Mouse (Mus musculus): ENCODE measurements at regions not wholly inside any gene's neighbourhood (a gene's known extent, or its start where the extent isn't known, plus 50 kb on each side); places are given as distances from the start of the nearest gene placed in this dataset.

DNA sequence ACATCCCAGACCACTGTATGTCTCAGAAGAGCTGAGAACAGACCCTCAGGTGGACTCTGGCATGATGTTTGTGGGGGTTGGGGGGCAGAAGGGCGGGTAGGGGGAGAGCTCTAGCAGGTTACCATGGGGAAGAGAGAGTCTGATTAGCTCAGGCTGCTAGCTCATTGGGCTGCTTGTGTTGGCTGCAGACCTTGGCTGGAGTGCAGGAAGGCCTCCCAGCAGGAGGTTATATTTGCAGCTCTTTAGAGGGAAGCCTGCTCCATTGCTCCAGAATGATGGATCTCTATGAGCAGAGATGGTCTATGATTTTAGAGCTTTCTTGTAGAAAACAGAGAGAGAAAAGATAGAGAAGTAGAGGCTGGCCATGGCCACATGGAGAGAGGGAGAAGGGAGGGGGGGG lies 268.4 kb upstream of the Nrxn1 start:
- TF ChIP-seq CTCF (IDR thresholded peaks at IDR 0.05; ENCODE audit: low read depth, low read length) = no peak
- no peak for TF ChIP-seq EP300 (IDR thresholded peaks at IDR 0.05; ENCODE audit: insufficient read depth, low read depth, low read length)
- TF ChIP-seq POLR2A (IDR thresholded peaks at IDR 0.05; ENCODE audit: insufficient read depth, low read length) = no peak
- Histone ChIP-seq H3K27me3 (ENCODE audit: control insufficient read depth, insufficient read depth, low read length, poor library complexity, severe bottlenecking) (no peaks in the 10 kb centered on the region), H3K27ac (ENCODE audit: insufficient read depth, low read length) (no peak overlapping the region), H3K9ac (ENCODE audit: low read depth, poor library complexity, severe bottlenecking) (no peak overlapping the region), H3K4me1 (ENCODE audit: control insufficient read depth, insufficient read depth, low read length) (no peaks in the 10 kb centered on the region), H3K4me3 (ENCODE audit: low read depth, low read length) (no peak overlapping the region), H3K36me3 (ENCODE audit: control insufficient read depth, insufficient read depth, low read length, poor library complexity, severe bottlenecking) (no peaks in the 10 kb centered on the region), H3K9me3 (replicated peaks; ENCODE audit: control insufficient read depth, insufficient read depth, low read length, poor library complexity, severe bottlenecking) (no peaks in the 10 kb centered on the region)

- no peaks in the 10 kb centered on the region for H3K27me3 ChIP-seq (ENCODE audit: control insufficient read depth, insufficient read depth, low read length, poor library complexity, severe bottlenecking)
- no peak overlapping the region for H3K9ac ChIP-seq (ENCODE audit: low read depth, poor library complexity, severe bottlenecking)
- H3K9me3 ChIP-seq (replicated peaks; ENCODE audit: control insufficient read depth, insufficient read depth, low read length, poor library complexity, severe bottlenecking) = no peaks in the 10 kb centered on the region
- TF ChIP-seq EP300 (IDR thresholded peaks at IDR 0.05; ENCODE audit: insufficient read depth, low read depth, low read length) (no peak), POLR2A (IDR thresholded peaks at IDR 0.05; ENCODE audit: insufficient read depth, low read length) (no peak), CTCF (IDR thresholded peaks at IDR 0.05; ENCODE audit: low read depth, low read length) (no peak)
- H3K27ac ChIP-seq (ENCODE audit: insufficient read depth, low read length) = no peak overlapping the region
- no peaks in the 10 kb centered on the region for H3K36me3 ChIP-seq (ENCODE audit: control insufficient read depth, insufficient read depth, low read length, poor library complexity, severe bottlenecking)
- no peak overlapping the region for H3K4me3 ChIP-seq (ENCODE audit: low read depth, low read length)
- no peaks in the 10 kb centered on the region for H3K4me1 ChIP-seq (ENCODE audit: control insufficient read depth, insufficient read depth, low read length)
Measured at GRCm38 (mm10) chr17:91352107-91352506, 259.2 kb upstream of the Nrxn1 start.

DNA sequence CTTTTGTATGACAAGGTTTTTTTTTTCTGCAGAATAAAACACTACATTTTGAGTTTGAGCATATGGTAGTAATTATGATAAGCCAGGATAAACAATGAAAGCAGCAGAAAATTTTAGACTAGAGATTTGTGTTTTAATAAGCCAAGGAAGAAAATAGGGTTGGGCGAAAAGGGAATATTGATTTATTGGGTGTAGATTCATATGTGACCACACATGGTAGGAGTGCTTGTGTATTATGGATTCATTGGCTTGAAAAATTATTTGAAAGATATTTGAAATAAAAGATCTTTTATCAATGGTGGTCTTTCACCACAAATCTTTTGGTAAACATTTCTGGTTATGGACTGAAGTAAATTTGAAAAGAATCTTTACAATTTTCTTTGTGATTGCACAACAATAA lies 244.0 kb upstream of the Nrxn1 start:
- Histone ChIP-seq H3K4me1 (ENCODE audit: control insufficient read depth, insufficient read depth, low read length) (no peaks in the 10 kb centered on the region), H3K4me3 (ENCODE audit: low read depth, low read length) (no peak overlapping the region), H3K27ac (ENCODE audit: insufficient read depth, low read length) (no peak overlapping the region), H3K9me3 (replicated peaks; ENCODE audit: control insufficient read depth, insufficient read depth, low read length, poor library complexity, severe bottlenecking) (no peaks in the 10 kb centered on the region), H3K9ac (ENCODE audit: low read depth, poor library complexity, severe bottlenecking) (no peak overlapping the region), H3K36me3 (ENCODE audit: control insufficient read depth, insufficient read depth, low read length, poor library complexity, severe bottlenecking) (no peaks in the 10 kb centered on the region), H3K27me3 (ENCODE audit: control insufficient read depth, insufficient read depth, low read length, poor library complexity, severe bottlenecking) (no peaks in the 10 kb centered on the region)
- TF ChIP-seq CTCF (IDR thresholded peaks at IDR 0.05; ENCODE audit: low read depth, low read length) (no peak), POLR2A (IDR thresholded peaks at IDR 0.05; ENCODE audit: insufficient read depth, low read length) (no peak), EP300 (IDR thresholded peaks at IDR 0.05; ENCODE audit: insufficient read depth, low read depth, low read length) (no peak)

- no peak for TF ChIP-seq CTCF (IDR thresholded peaks at IDR 0.05; ENCODE audit: low read depth, low read length)
- no peak for TF ChIP-seq EP300 (IDR thresholded peaks at IDR 0.05; ENCODE audit: insufficient read depth, low read depth, low read length)
- no peak for TF ChIP-seq POLR2A (IDR thresholded peaks at IDR 0.05; ENCODE audit: insufficient read depth, low read length)
Measured at GRCm38 (mm10) chr17:91333790-91334189, 240.9 kb upstream of the Nrxn1 start.

DNA sequence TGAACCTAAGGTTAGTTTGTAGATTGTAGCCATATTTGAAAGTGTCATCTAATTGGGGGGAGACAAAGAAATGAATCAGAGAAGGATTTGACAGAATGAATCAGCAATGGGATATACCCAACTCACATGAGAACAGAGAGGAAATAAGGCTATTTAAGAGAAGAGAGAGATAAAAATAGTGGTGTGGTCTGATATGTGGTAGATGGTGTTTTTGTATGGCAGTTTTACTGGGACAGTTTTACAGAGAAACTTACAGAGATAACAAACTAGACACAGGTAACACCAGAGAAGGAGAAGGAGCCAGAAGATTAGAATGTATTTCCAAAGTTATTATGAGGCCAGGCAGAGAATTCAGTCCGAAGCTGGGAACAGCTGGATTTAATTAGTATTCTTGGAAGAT lies 240.3 kb upstream of the Nrxn1 start:
- TF ChIP-seq POLR2A (IDR thresholded peaks at IDR 0.05; ENCODE audit: insufficient read depth, low read length) = no peak
- no peak for TF ChIP-seq EP300 (IDR thresholded peaks at IDR 0.05; ENCODE audit: insufficient read depth, low read depth, low read length)
- TF ChIP-seq CTCF (IDR thresholded peaks at IDR 0.05; ENCODE audit: low read depth, low read length) = no peak
- Histone ChIP-seq H3K27me3 (ENCODE audit: control insufficient read depth, insufficient read depth, low read length, poor library complexity, severe bottlenecking) (no peaks in the 10 kb centered on the region), H3K27ac (ENCODE audit: insufficient read depth, low read length) (no peak overlapping the region), H3K4me1 (ENCODE audit: control insufficient read depth, insufficient read depth, low read length) (no peaks in the 10 kb centered on the region), H3K36me3 (ENCODE audit: control insufficient read depth, insufficient read depth, low read length, poor library complexity, severe bottlenecking) (no peaks in the 10 kb centered on the region), H3K4me3 (ENCODE audit: low read depth, low read length) (no peak overlapping the region), H3K9me3 (replicated peaks; ENCODE audit: control insufficient read depth, insufficient read depth, low read length, poor library complexity, severe bottlenecking) (no peaks in the 10 kb centered on the region), H3K9ac (ENCODE audit: low read depth, poor library complexity, severe bottlenecking) (no peak overlapping the region)

More at GRCm38 (mm10) chr17:91333790-91334189, 240.9 kb upstream of the Nrxn1 start:
- H3K9me3 ChIP-seq (replicated peaks; ENCODE audit: control insufficient read depth, insufficient read depth, low read length, poor library complexity, severe bottlenecking) = no peaks in the 10 kb centered on the region
- no peak overlapping the region for H3K9ac ChIP-seq (ENCODE audit: low read depth, poor library complexity, severe bottlenecking)
- no peak overlapping the region for H3K4me3 ChIP-seq (ENCODE audit: low read depth, low read length)
- no peaks in the 10 kb centered on the region for H3K36me3 ChIP-seq (ENCODE audit: control insufficient read depth, insufficient read depth, low read length, poor library complexity, severe bottlenecking)
- H3K27me3 ChIP-seq (ENCODE audit: control insufficient read depth, insufficient read depth, low read length, poor library complexity, severe bottlenecking) = no peaks in the 10 kb centered on the region
- H3K4me1 ChIP-seq (ENCODE audit: control insufficient read depth, insufficient read depth, low read length) = no peaks in the 10 kb centered on the region
- no peak overlapping the region for H3K27ac ChIP-seq (ENCODE audit: insufficient read depth, low read length)

DNA sequence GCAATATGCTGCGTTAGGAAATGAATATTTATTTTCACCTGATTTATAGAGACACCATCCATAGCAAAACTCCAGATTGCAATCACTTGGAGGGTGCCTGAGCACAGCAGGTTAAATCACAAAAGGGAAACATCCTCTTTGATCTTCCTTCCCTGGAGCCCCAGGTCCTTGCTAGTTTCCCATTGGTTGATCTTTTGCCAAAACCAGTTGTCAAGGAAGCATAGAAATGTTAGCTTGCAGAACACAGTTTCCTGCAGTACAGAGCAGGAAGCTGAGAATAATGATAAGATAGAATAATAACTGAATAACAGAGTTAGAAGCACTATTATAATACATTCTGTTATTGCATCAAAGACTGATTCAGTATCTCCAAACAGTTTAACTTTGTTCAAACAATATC lies 231.5 kb upstream of the Nrxn1 start:
- Histone ChIP-seq H3K9ac (ENCODE audit: low read depth, poor library complexity, severe bottlenecking) (no peak overlapping the region), H3K27ac (ENCODE audit: insufficient read depth, low read length) (no peak overlapping the region), H3K4me1 (ENCODE audit: control insufficient read depth, insufficient read depth, low read length) (no peaks in the 10 kb centered on the region), H3K9me3 (replicated peaks; ENCODE audit: control insufficient read depth, insufficient read depth, low read length, poor library complexity, severe bottlenecking) (no peaks in the 10 kb centered on the region), H3K27me3 (ENCODE audit: control insufficient read depth, insufficient read depth, low read length, poor library complexity, severe bottlenecking) (no peaks in the 10 kb centered on the region), H3K36me3 (ENCODE audit: control insufficient read depth, insufficient read depth, low read length, poor library complexity, severe bottlenecking) (no peaks in the 10 kb centered on the region), H3K4me3 (ENCODE audit: low read depth, low read length) (no peak overlapping the region)
- TF ChIP-seq EP300 (IDR thresholded peaks at IDR 0.05; ENCODE audit: insufficient read depth, low read depth, low read length) (no peak), POLR2A (IDR thresholded peaks at IDR 0.05; ENCODE audit: insufficient read depth, low read length) (no peak), CTCF (IDR thresholded peaks at IDR 0.05; ENCODE audit: low read depth, low read length) (no peak)
